Mouse (Mus musculus) cerebellum, adult 2 months (tissue): ENCODE measurements at regions not wholly inside any gene's neighbourhood (a gene's known extent, or its start where the extent isn't known, plus 50 kb on each side); places are given as distances from the start of the nearest gene placed in this dataset.

Experiments used
- DNase-seq, 2 experiments: peaks; one replicate each; pipeline ENCODE4 v3.0.0; 2021
- H3K27ac ChIP-seq: fragments of 200-500 bp; 2 replicates; pipeline ENCODE4 v1.5.1; 2012; ENCODE audit warnings: low read length, control low read depth, inconsistent platforms; ENCODE audit not compliant: insufficient read depth
- H3K27me3 ChIP-seq: fragments of 200-500 bp; 2 replicates; pipeline ENCODE4 v1.6.1; 2012; ENCODE audit warnings: inconsistent platforms, mild to moderate bottlenecking, low read length, moderate library complexity; ENCODE audit not compliant: control insufficient read depth, insufficient read depth
- H3K4me1 ChIP-seq: fragments of 200-500 bp; 2 replicates; pipeline ENCODE4 v1.6.1; 2011; ENCODE audit warnings: low read length; ENCODE audit not compliant: control insufficient read depth, insufficient read depth
- H3K4me3 ChIP-seq: fragments of 200-500 bp; replicated peaks from 2 replicates; pipeline ENCODE3; 2011; ENCODE audit warnings: mild to moderate bottlenecking, low read depth, low read length, control low read depth; ENCODE audit not compliant: insufficient read depth
- CTCF ChIP-seq: fragments of 200-500 bp; IDR thresholded peaks from 2 replicates; pipeline ENCODE4 v1.5.1; 2011; ENCODE audit warnings: low read depth, mild to moderate bottlenecking, control low read depth, low read length, moderate library complexity, borderline replicate concordance; ENCODE audit not compliant: insufficient read depth
- POLR2A ChIP-seq: fragments of 200-500 bp; IDR thresholded peaks from 2 replicates; pipeline ENCODE4 v1.6.1; 2011; ENCODE audit warnings: low read length, control low read depth, borderline replicate concordance; ENCODE audit not compliant: insufficient read depth
- WGBS: fragments of 180-500 bp; shearing (Covaris S2); methylation state at CpG from one replicate; pipeline ENCODE4 v1.1.7; 2018; 5-methylcytosine and 5-hydroxymethylcytosine counted together

DNA sequence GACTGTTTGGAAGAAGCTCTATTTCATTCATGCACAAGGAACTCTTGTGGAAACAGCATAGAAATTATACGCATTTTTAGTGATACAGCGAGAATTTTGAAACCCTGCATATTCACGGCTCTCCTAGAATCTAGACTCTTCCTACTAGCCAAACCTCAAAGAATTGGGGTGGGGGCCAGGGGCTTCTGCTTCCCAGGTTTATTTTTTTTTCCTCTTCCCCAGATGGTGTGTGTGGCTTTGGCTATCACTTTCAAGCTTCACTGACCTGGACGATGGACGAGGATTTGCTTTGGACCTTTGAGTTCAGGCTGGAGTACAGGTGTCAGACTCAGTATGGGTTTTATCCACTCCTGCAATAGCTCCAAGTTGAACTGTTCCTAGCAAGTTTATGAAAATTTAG, 457.7 kb downstream of the Gm16223 start:
- 25% methylated on average over 5 of the region's 5 CpGs for WGBS

DNA sequence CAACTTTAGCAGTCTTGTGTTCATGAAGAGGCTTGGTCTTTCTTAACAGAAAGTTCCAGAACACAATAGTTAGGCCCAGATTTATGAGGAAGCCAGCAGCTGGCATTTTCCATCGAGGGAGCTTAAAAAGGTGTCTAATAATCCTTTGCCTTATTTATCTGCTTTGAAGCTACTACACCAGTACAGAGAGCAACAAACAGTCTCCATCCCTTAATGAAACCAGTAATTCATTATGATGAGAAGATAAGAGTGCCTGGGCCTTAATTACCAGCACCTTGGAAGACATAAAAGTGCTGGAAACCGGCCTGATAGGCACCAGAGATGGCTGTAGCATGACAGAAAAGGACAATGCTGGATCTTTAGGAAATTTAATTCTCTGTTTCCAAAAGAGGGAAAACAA, 492.8 kb downstream of the Gm16223 start:
- Histone ChIP-seq H3K4me3 (no peak overlapping the region), H3K27ac (no peak overlapping the region), H3K27me3 (no peaks in the 10 kb centered on the region), H3K4me1 (no peaks in the 10 kb centered on the region)
- TF ChIP-seq CTCF (no peak), POLR2A (no peak)
- DNase-seq, result no peak
- WGBS, result 88% methylated on average over 2 of the region's 2 CpGs

More for the DNA sequence above, 457.7 kb downstream of the Gm16223 start:
- H3K4me3 ChIP-seq, result no peak overlapping the region
- H3K27me3 ChIP-seq, result no peaks in the 10 kb centered on the region
- DNase-seq, result no peak
- H3K27ac ChIP-seq, result no peak overlapping the region
- no peak for TF ChIP-seq POLR2A
- no peaks in the 10 kb centered on the region for H3K4me1 ChIP-seq

DNA sequence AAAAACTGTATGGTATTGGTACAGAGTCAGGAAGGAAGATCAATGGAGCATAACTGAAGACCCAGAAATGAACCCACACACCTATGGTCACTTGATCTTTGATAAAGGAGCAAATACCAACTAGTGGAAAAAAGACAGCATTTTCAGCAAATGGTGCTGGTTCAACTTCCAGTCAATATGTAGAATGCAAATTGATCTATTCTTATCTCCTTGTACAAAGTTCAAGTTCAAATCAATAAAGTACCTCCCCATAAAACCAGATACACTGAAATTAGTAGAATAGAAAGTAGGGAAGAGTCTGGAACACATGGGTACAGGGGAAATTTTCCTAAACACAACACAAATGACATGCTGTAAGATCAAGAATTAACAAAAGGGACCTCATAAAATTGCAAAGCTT, 495.6 kb downstream of the Gm16223 start:
- DNase-seq, result no peak
- no peak overlapping the region for H3K4me3 ChIP-seq
- TF ChIP-seq CTCF, result no peak
- no peak for TF ChIP-seq POLR2A

DNA sequence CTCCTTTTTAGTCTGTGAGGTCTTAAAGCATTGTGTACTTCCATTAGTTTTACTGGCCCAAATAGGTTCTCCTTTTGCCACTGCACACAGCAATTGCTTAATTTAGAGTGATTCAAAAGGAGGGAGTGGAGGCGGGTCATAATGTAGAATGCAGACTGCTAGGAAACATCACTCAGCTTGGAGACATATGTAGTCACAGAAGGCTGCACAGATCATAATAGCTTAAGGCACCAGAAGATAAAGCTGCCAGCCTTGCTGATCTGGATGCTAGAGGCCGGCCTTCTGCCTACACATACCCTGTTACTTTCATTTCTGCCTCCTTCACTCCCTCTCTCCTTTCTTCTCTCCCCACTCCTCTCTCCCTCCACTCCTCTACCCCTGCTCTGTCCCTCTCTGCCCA, 508.2 kb downstream of the Gm16223 start:
- no peak overlapping the region for H3K27ac ChIP-seq
- WGBS, result 67% methylated on average over 2 of the region's 2 CpGs
- no peak for DNase-seq
- H3K27me3 ChIP-seq, result no peaks in the 10 kb centered on the region; the same call in 1 of the 2 replicates
- no peak overlapping the region for H3K4me3 ChIP-seq
- no peaks in the 10 kb centered on the region for H3K4me1 ChIP-seq
- TF ChIP-seq CTCF, result no peak
- TF ChIP-seq POLR2A, result no peak

More for the DNA sequence above, 495.6 kb downstream of the Gm16223 start:
- no peak overlapping the region for H3K27ac ChIP-seq
- H3K4me1 ChIP-seq, result no peaks in the 10 kb centered on the region
- no peaks in the 10 kb centered on the region for H3K27me3 ChIP-seq

DNA sequence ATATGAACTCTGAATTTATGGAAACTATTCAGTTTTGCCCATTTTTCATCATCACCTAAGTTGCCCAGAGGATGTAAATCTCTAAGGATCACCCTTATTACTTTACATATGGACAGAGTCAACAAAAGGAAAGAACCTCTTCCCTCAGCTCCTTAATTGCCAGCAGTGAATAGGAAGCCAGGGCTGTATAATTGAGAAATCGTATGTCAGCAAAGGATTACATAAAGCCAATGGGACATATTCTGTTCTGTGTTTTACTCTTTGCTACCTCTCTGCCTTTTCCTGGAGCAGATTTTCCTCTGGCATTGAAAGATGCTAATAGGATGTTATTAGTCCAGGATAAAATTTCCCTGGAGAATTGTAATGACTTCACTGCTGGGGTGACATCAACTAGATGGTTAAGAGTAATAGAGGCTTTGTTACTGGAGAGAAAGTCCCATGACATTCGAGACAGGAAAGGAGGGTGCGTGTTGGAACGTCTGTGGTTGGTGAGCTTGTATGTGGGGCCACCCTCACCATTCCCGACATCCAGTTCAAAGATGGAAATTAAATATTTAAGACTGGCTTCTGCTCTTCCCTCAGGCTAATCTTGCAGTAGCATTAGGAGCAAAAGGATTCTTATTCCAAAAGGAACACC, 510.6 kb downstream of the Gm16223 start:
- Histone ChIP-seq H3K27ac (no peak overlapping the region), H3K4me3 (no peak overlapping the region), H3K27me3 (no peaks in the 10 kb centered on the region; the same call in 1 of the 2 replicates), H3K4me1 (no peaks in the 10 kb centered on the region)
- WGBS, result 89% methylated on average over 5 of the region's 5 CpGs
- no peak for TF ChIP-seq POLR2A
- no peak for TF ChIP-seq CTCF
- no peak for DNase-seq

DNA sequence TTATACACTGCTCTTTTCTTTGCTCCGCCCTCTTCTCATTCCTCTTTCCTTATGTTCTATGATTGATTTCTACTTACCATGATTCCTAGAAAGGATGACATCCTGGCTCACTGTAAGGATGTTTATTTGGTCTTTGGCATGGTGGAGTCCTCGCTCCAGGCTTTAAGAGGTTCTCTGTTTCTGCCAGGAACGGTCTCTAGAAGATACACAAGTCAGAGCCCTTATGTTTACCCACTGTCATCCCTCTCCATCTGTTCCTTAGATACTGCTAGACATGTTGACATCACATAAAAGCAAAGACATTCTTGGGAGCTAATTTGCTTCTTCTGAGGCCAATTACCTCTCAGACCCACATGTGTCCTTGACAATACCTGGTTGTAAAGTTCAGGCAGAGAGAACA, 552.9 kb downstream of the Gm16223 start:
- no peaks in the 10 kb centered on the region for H3K4me1 ChIP-seq
- WGBS, result 53% methylated on average over 3 of the region's 3 CpGs
- no peaks in the 10 kb centered on the region for H3K27me3 ChIP-seq
- H3K27ac ChIP-seq, result no peak overlapping the region
- no peak for DNase-seq
- H3K4me3 ChIP-seq, result no peak overlapping the region
- TF ChIP-seq POLR2A (no peak), CTCF (no peak)

DNA sequence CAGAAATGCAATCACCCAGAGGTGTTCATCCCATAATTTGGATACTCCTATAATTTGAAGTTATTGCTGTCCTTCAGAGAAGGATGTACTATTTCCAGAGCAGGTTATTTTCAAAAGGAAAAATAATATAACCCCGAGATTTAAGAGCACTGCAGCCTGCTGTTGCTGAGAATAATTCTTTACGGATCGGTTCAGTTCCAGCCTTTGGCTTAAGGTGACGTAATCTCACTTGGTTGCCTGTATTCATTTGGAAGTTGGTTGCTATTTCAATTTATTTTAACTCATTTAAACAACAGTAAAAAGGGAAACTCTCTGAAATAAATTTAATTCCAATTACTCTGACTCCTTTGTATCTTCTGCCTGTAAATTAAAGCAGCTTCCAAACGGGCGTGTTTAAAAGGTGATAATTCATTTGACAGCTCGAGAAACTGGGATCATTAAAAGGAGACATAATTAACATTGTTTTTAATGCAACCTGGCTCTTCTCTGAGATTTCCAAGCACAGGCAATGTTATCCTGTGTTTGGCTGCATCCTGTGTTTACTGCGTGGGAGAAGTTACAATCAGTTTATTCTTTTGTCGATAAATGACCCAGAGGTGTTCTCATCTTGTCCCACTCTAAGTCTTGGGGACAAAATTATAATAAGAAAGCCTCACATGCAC, 568.5 kb downstream of the Gm16223 start:
- H3K4me1 ChIP-seq, result no peaks in the 10 kb centered on the region
- WGBS, result 90% methylated on average over 9 of the region's 9 CpGs

DNA sequence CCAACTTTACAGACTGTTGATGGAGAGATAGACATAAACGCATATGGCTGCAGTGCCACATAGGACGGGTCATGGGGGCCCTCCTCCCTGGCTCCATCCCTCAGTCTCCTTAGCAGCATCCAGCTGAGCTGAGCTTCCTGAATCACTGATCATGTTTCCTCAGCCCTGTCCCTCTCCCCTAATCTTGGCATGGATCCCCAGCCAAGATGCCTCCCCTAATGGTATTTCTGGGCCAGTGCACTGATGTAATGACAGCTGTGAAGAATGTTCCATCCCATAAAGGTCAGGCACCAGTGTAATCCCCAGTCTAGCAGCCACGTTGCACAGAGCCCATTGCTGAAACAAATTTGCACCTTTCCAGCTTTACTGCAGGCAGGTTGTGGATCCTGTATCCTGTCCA, 576.5 kb upstream of the Cpeb2 start:
- no peak for TF ChIP-seq POLR2A
- TF ChIP-seq CTCF, result no peak
- Histone ChIP-seq H3K27ac (no peak overlapping the region), H3K4me1 (no peaks in the 10 kb centered on the region), H3K4me3 (no peak overlapping the region), H3K27me3 (no peaks in the 10 kb centered on the region)
- WGBS, result 20% methylated on average over 3 of the region's 3 CpGs
- DNase-seq, result no peak

More for the DNA sequence above, 568.5 kb downstream of the Gm16223 start:
- no peak for DNase-seq
- H3K4me3 ChIP-seq, result no peak overlapping the region
- no peak overlapping the region for H3K27ac ChIP-seq
- TF ChIP-seq POLR2A (no peak), CTCF (no peak)
- H3K27me3 ChIP-seq, result no peaks in the 10 kb centered on the region
